Mouse (Mus musculus) C2C12 (cell line): Measurements from ENCODE around the gene Mettl23.

Experiments
- CEBPB ChIP-seq: IDR thresholded peaks from one replicate; pipeline ENCODE4 v1.6.1; 2011; ENCODE audit warnings: low read depth, mild to moderate bottlenecking, control low read depth, moderate library complexity
- CTCF ChIP-seq: IDR thresholded peaks from one replicate; pipeline ENCODE4 v1.5.1; 2011; ENCODE audit not compliant: control insufficient read depth, insufficient read depth, insufficient read length
- FOSL1 ChIP-seq: IDR thresholded peaks from one replicate; pipeline ENCODE4 v1.8.0; 2011; ENCODE audit warnings: mild to moderate bottlenecking, low read length; ENCODE audit not compliant: poor library complexity, insufficient read depth, severe bottlenecking
- MAX ChIP-seq: IDR thresholded peaks from one replicate; pipeline ENCODE4 v1.6.1; 2011; ENCODE audit warnings: mild to moderate bottlenecking, control low read depth
- MYOD1 ChIP-seq: IDR thresholded peaks from one replicate; pipeline ENCODE4 v1.6.1; 2011; ENCODE audit warnings: low read depth; ENCODE audit not compliant: control insufficient read depth, insufficient read length
- MYOG ChIP-seq: IDR thresholded peaks from one replicate; pipeline ENCODE4 v1.6.1; 2011; ENCODE audit not compliant: control insufficient read depth, insufficient read length; ENCODE audit errors: extremely low read depth
- USF1 ChIP-seq: IDR thresholded peaks from one replicate; pipeline ENCODE4 v1.6.1; 2011; ENCODE audit warnings: low read depth, mild to moderate bottlenecking, control low read depth, moderate library complexity

GRCm38 (mm10) chr11:116821057-116821940, 21.8 kb upstream of the Mettl23 start:
- TF ChIP-seq CTCF (no peak), MYOG (no peak), MAX (no peak), MYOD1 (no peak), CEBPB (no peak), USF1 (no peak), FOSL1 (no peak)
